9 mouse cellular contexts compared by ENCODE assay signal in genomic region chr13:60173591-60174524, GRCm38 (mm10). TPM values are rescaled to one million over a fixed set of nuclear protein-coding genes. Genes with fewer than 3 reads are reported as not detected.
DNase-seq lines count a peak whose midpoint lies in the region; ATAC-seq and TF ChIP-seq lines count a peak whose summit lies in the region.
"Had no signal": no experiment of that assay in that cellular context is flagged by ENCODE, and none has a peak within 500 bp of the region (broad histone marks: within the 10 kb centered on the region; RNA-seq: fewer than 3 reads in every experiment).

No protein-coding gene starts in this region.

- no peak for ATAC-seq in CD4-positive, CD25-positive, alpha-beta regulatory T cell, adult 4 months

- WGBS in kidney, adult 2 months = 25% methylated on average over 12 of the region's 12 CpGs

- H3K27me3 ChIP-seq in kidney, adult 2 months (replicated peaks; ENCODE audit: control insufficient read depth, insufficient read depth, low read length) = no peaks in the 10 kb centered on the region

- no peak for TF ChIP-seq CTCF in kidney, adult 2 months (conservative IDR thresholded peaks at IDR 0.05; ENCODE audit: insufficient read depth, insufficient read length, low read depth, low read length)

- peak overlapping the region; percentile 11; the same call in 1 of the 2 replicates for H3K4me3 ChIP-seq in kidney, adult 2 months (ENCODE audit: insufficient read depth, low read depth, low read length)

- H3K4me1 ChIP-seq in kidney, adult 2 months (ENCODE audit: control insufficient read depth, insufficient read depth, low read length) = peaks cover 7% of the 10 kb centered on the region

- no peak for TF ChIP-seq POLR2A in kidney, adult 2 months (IDR thresholded peaks at IDR 0.05; ENCODE audit: low read depth, low read length)

- H3K36me3 ChIP-seq in kidney, adult 2 months (ENCODE audit: control insufficient read depth, insufficient read depth, low read length) = no peaks in the 10 kb centered on the region

- DNase-seq in embryo, embryonic 11 days = peak; percentile 69
- DNase-seq in heart, adult 8-10 months (ENCODE audit: low spot score) = peak; percentile 19
- peak; percentile 82 for DNase-seq in kidney, adult 2 months
- peak; percentile 42 to 65 for DNase-seq in lung, postnatal 4 days
- no peak for DNase-seq in right cerebral cortex, adult 18-20 months
- no peak for DNase-seq in frontal cortex, postnatal 25 days (ENCODE audit: low spot score in 2 of 2)
- no peak for DNase-seq in frontal cortex, postnatal 36 days (ENCODE audit: low spot score in 2 of 2)

- peak overlapping the region; percentile 72; the same call in 1 of the 2 replicates for H3K27ac ChIP-seq in kidney, adult 2 months (ENCODE audit: insufficient read depth, low read depth, low read length)
- H3K27ac ChIP-seq: liver, embryonic 14.5 days had no signal

RNA-seq across cellular contexts. Expression of gene Gas1, which starts 3.3 kb away (rescaled TPM):
- 10 to 100 TPM; 17.6 to 23.8 (median 21.2) TPM for total RNA-seq in heart, adult 8-10 months (2022)
- 31.1 and 53.9 TPM in 2 replicates for polyA plus RNA-seq in kidney, adult 2 months (2012; rRNA removed)
- not detected for polyA plus RNA-seq in CD4-positive, CD25-positive, alpha-beta regulatory T cell, adult 4 months (2017; shearing (Covaris generic))

Comparison
In these comparisons a context has a peak if more than half of its experiments do, and no peak if none do; other contexts are left out.
1. DNase-seq: peak in embryo, embryonic 11 days (single experiment), heart, adult 8-10 months (single experiment), kidney, adult 2 months (single experiment) and lung, postnatal 4 days (2 of 2); none in right cerebral cortex, adult 18-20 months (single experiment), frontal cortex, postnatal 25 days (0 of 2) and frontal cortex, postnatal 36 days (0 of 2).
2. RNA of gene Gas1, which starts 3.3 kb away (polyA plus RNA-seq): 31.1 to 53.9 TPM in kidney, adult 2 months; not detected in CD4-positive, CD25-positive, alpha-beta regulatory T cell, adult 4 months; every median in the first group is over 10 times any median in the second.